Mouse (Mus musculus): ENCODE data around the gene Rpap3.

DNA sequence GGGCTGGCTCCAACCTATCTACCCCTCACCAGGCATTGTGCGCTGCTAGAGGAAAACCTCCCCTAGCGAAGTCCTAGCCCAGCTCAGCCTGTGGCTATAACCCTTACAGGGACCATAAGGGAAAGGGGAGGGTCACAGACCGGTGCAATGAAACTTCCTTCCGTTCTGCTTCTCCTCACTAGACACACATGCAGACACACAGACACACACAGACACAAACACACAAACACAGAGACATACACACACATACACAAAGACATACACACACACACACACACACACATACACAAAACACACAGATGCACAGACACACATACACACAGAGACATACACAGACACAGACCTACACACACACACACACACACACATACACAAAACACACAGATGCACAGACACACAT, 37.0 kb upstream of the Rpap3 start:
- TF ChIP-seq HCFC1 (IDR thresholded peaks at IDR 0.05; ENCODE audit: borderline replicate concordance, insufficient read depth, low read length) = no peak
- no peak for TF ChIP-seq CHD2 (IDR thresholded peaks at IDR 0.05; ENCODE audit: low read depth, low read length)
- TF ChIP-seq ZC3H11A (IDR thresholded peaks at IDR 0.05; ENCODE audit: borderline replicate concordance, low read depth, low read length) = no peak

Data from ES-E14 (cell line).